ENCODE assay signal across 8 mouse cellular contexts in the genomic region with DNA sequence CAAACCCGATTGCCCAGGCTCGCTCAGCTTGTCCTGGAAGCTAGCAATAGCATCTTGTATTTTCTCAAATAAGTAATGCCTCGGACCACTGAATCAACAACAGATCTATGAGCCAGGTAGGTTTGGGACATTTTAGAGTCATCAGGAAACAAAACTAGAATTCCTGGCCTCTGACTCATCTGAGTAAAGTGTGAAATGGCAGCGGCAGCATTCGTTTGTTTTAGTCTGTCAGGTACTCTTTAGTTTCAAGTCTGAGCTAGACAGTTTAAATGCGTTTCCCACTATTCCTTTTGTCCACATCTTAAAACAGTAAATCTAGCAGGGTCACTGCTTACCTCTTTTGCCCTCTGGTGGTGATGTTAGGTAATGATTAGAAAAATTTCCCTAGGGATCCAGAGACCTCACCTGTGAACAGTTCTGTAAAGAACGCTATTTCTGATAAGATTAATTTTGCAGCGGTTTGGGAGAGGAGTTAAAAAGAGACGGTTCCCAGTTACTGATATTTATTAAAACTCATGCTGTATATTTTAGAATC. TPM values are rescaled to one million over a fixed set of nuclear protein-coding genes. Genes with fewer than 3 reads are reported as not detected.
A peak's percentile ranks its signal among the peaks of the same experiment; 100 is the strongest.
DNase-seq lines count a peak whose midpoint lies in the region; ATAC-seq lines count a peak whose summit lies in the region.

No protein-coding gene starts in this region.

- peak; percentile 2 for DNase-seq in spleen, adult 12 weeks (ENCODE audit: low spot score)
- no peak for DNase-seq in spleen, postnatal 14 days (ENCODE audit: low spot score in 2 of 2)
- DNase-seq in naive thymus-derived CD4-positive, alpha-beta T cell, adult 2 months (ENCODE audit: low read depth) = peak; percentile 66
- DNase-seq in right cerebral cortex, adult 18-20 months = no peak
- no peak for DNase-seq in adrenal gland, adult 8-10 months

- no peaks in the 10 kb centered on the region for H3K27me3 ChIP-seq in heart, embryonic 16.5 days (ENCODE audit: control insufficient read depth, insufficient read depth, low read length)
- no peaks in the 10 kb centered on the region for H3K27me3 ChIP-seq in limb, embryonic 15.5 days

- peak overlapping the region; percentile 77 for H3K4me2 ChIP-seq in heart, embryonic 16.5 days (ENCODE audit: low read depth, low read length)
- peak overlapping the region; percentile 63 for H3K4me2 ChIP-seq in limb, embryonic 15.5 days

- WGBS in heart, embryonic 16.5 days = 7% methylated on average over 9 of the region's 9 CpGs
- WGBS in limb, embryonic 15.5 days = 9% methylated on average over 9 of the region's 9 CpGs

- no peaks in the 10 kb centered on the region for H3K9me3 ChIP-seq in heart, embryonic 16.5 days (replicated peaks; ENCODE audit: control insufficient read depth, low read length)
- H3K9me3 ChIP-seq in limb, embryonic 15.5 days = no peaks in the 10 kb centered on the region

- H3K4me1 ChIP-seq in heart, embryonic 16.5 days (ENCODE audit: control insufficient read depth, insufficient read depth, low read length) = peaks cover 20% of the 10 kb centered on the region
- H3K4me1 ChIP-seq in limb, embryonic 15.5 days = peaks cover 19% of the 10 kb centered on the region

- H3K4me3 ChIP-seq in heart, embryonic 16.5 days (ENCODE audit: low read length) = peak overlapping the region; percentile 83
- peak overlapping the region; percentile 98 for H3K4me3 ChIP-seq in limb, embryonic 15.5 days

- ATAC-seq in common myeloid progenitor, adult 5-6 weeks (replicated peaks; ENCODE audit: low read depth, poor library complexity, severe bottlenecking) = 0 out of 2 replicates have a peak, but pooled peaks have one; percentile 22
- ATAC-seq in heart, embryonic 16.5 days (replicated peaks; ENCODE audit: extremely low read depth, insufficient read depth, low FRiP score) = no peak
- no peak for ATAC-seq in limb, embryonic 15.5 days (ENCODE audit: insufficient number of reproducible peaks, low FRiP score, low TSS enrichment, low read depth)

- H3K27ac ChIP-seq in heart, embryonic 16.5 days (ENCODE audit: low read length) = 0 out of 2 replicates have a peak overlapping the region, but pooled peaks have one; percentile 24
- no peak overlapping the region for H3K27ac ChIP-seq in limb, embryonic 15.5 days

- peak overlapping the region; percentile 93 for H3K9ac ChIP-seq in heart, embryonic 16.5 days (ENCODE audit: low read length)
- H3K9ac ChIP-seq in limb, embryonic 15.5 days = no peak overlapping the region

- peaks cover 23% of the 10 kb centered on the region for H3K36me3 ChIP-seq in heart, embryonic 16.5 days (ENCODE audit: control insufficient read depth, insufficient read depth)
- peaks cover 25% of the 10 kb centered on the region for H3K36me3 ChIP-seq in limb, embryonic 15.5 days

RNA-seq across cellular contexts. Expression of a gene that starts 1.6 kb away (rescaled TPM):
- 85.2 and 98.3 TPM in 2 replicates for total RNA-seq in common myeloid progenitor, adult 5-6 weeks (2017)
- 18.7 and 20.6 TPM in 2 replicates for polyA plus RNA-seq in heart, embryonic 16.5 days (2015; fragmentation: Nextera tagmentation; extraction: Ambion mirVana)
- 29.2 and 31.4 TPM in 2 replicates for polyA plus RNA-seq in limb, embryonic 15.5 days (2015; fragmentation: Nextera tagmentation; extraction: Ambion mirVana)
- total RNA-seq in adrenal gland, adult 8-10 months (2022) = 10 to 100 TPM; 38.0 to 43.1 (median 41.5) TPM

RNA-seq across cellular contexts. Expression of a gene that starts 5.0 kb away (rescaled TPM):
- 0.27 and 0.53 TPM in 2 replicates for total RNA-seq in common myeloid progenitor, adult 5-6 weeks (2017)
- 0.52 and 0.56 TPM in 2 replicates for polyA plus RNA-seq in heart, embryonic 16.5 days (2015; fragmentation: Nextera tagmentation; extraction: Ambion mirVana)
- 0.42 and 0.60 TPM in 2 replicates for polyA plus RNA-seq in limb, embryonic 15.5 days (2015; fragmentation: Nextera tagmentation; extraction: Ambion mirVana)
- under 1 TPM; 0.20 to 0.55 (median 0.35) TPM for total RNA-seq in adrenal gland, adult 8-10 months (2022)

Comparison
In these comparisons a context has a peak if more than half of its experiments do, and no peak if none do; other contexts are left out.
1. DNase-seq: peak in spleen, adult 12 weeks (single experiment) and naive thymus-derived CD4-positive, alpha-beta T cell, adult 2 months (single experiment); none in spleen, postnatal 14 days (0 of 2), right cerebral cortex, adult 18-20 months (single experiment) and adrenal gland, adult 8-10 months (single experiment).